ENCODE assay signal across 9 mouse cellular contexts in the genomic region with DNA sequence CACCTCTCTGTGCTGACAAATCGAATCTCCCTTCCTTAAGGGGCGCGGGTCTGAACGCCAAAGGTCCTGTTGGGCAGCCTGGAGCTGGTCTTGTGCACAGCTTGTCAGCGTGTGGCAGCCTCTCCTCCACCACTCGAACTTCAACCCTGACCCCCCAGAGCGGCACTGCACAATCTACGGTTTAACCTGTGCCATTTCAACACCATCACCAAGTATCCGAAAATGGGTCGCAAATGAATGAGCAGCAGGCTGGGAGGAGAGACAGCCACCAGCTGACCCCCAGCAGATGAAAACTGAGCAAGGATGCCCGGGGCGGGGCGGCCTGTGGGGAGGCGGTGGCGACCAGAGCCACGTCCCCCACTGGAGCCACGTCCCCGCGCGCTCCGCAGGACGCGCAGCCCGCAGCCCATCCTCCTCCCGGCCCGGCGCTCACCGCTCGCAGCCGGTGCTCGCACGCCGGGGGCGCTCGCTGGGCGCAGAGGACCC. TPM values are rescaled to one million over a fixed set of nuclear protein-coding genes. Genes with fewer than 3 reads are reported as not detected.
DNase-seq lines count a peak whose midpoint lies in the region; ATAC-seq and TF ChIP-seq lines count a peak whose summit lies in the region.
"Had no signal": no experiment of that assay in that cellular context is flagged by ENCODE, and none has a peak within 500 bp of the region (broad histone marks: within the 10 kb centered on the region; RNA-seq: fewer than 3 reads in every experiment).

No protein-coding gene starts in this region.

- H3K9ac ChIP-seq in forebrain, embryonic 16.5 days (replicated peaks; ENCODE audit: low read depth, low read length) = peak overlapping the region; percentile 66
- H3K9ac ChIP-seq in hindbrain, embryonic 11.5 days (ENCODE audit: low read depth, low read length) = peak overlapping the region; percentile 56
- peak overlapping the region; percentile 72 for H3K9ac ChIP-seq in stomach, postnatal 0 days (ENCODE audit: low read length)

- H3K4me1 ChIP-seq in forebrain, embryonic 16.5 days (replicated peaks; ENCODE audit: control insufficient read depth, insufficient read depth, low read length) = peaks cover 10% of the 10 kb centered on the region
- no peaks in the 10 kb centered on the region; the same call in 1 of the 2 replicates for H3K4me1 ChIP-seq in hindbrain, embryonic 11.5 days (replicated peaks; ENCODE audit: control insufficient read depth, insufficient read depth, low read length)
- no peaks in the 10 kb centered on the region; the same call in 1 of the 2 replicates for H3K4me1 ChIP-seq in stomach, postnatal 0 days (replicated peaks; ENCODE audit: control insufficient read depth, insufficient read depth)

- peak; percentile 9 to 23 for DNase-seq in layer of hippocampus, adult 18-20 months (ENCODE audit: low spot score in 2 of 2)
- no peak for DNase-seq in layer of hippocampus, adult 9-10 months (ENCODE audit: low spot score)
- peak; percentile 61 for DNase-seq in cerebellum, adult 11 months
- DNase-seq in hindbrain, embryonic 11.5 days (ENCODE audit: low spot score) = peak; percentile 66
- DNase-seq in left cerebral cortex, postnatal 25 days (ENCODE audit: low spot score in 2 of 2) = peak; percentile 22 to 30
- peak; percentile 66 for DNase-seq in stomach, postnatal 0 days (ENCODE audit: low spot score)

- H3K9me3 ChIP-seq in forebrain, embryonic 16.5 days (ENCODE audit: control insufficient read depth, low read length) = no peaks in the 10 kb centered on the region
- H3K9me3 ChIP-seq in hindbrain, embryonic 11.5 days (ENCODE audit: control insufficient read depth, low read length) = no peaks in the 10 kb centered on the region
- H3K9me3 ChIP-seq in stomach, postnatal 0 days (ENCODE audit: control insufficient read depth, low read length) = no peaks in the 10 kb centered on the region

- peak overlapping the region; percentile 73 for H3K4me3 ChIP-seq in forebrain, embryonic 16.5 days (replicated peaks; ENCODE audit: low read length)
- H3K4me3 ChIP-seq in hindbrain, embryonic 11.5 days (ENCODE audit: low read depth, low read length) = peak overlapping the region; percentile 63
- peak overlapping the region; percentile 31 for H3K4me3 ChIP-seq in macrophage (ENCODE audit: inconsistent target)
- peak overlapping the region; percentile 76 for H3K4me3 ChIP-seq in stomach, postnatal 0 days (ENCODE audit: low read depth, low read length)

- intact Hi-C loops in left cerebral cortex, postnatal 25 days (cut with DNase I) = no loop called here

- peaks cover 20% of the 10 kb centered on the region; the same call in 1 of the 2 replicates for H3K79me2 ChIP-seq in macrophage (ENCODE audit: inconsistent target)

- no peaks in the 10 kb centered on the region for H3K36me3 ChIP-seq in forebrain, embryonic 16.5 days (ENCODE audit: control insufficient read depth, insufficient read depth)
- H3K36me3 ChIP-seq in hindbrain, embryonic 11.5 days (ENCODE audit: control insufficient read depth, insufficient read depth, low read length) = no peaks in the 10 kb centered on the region
- H3K36me3 ChIP-seq in macrophage (ENCODE audit: inconsistent target) = no peaks in the 10 kb centered on the region
- no peaks in the 10 kb centered on the region for H3K36me3 ChIP-seq in stomach, postnatal 0 days (ENCODE audit: control insufficient read depth, insufficient read depth, low read length)

- peaks cover 11% of the 10 kb centered on the region for H3K27me3 ChIP-seq in forebrain, embryonic 16.5 days (replicated peaks; ENCODE audit: control insufficient read depth, insufficient read depth, low read length)
- H3K27me3 ChIP-seq in hindbrain, embryonic 11.5 days (ENCODE audit: control insufficient read depth, insufficient read depth, low read length) = peaks cover 23% of the 10 kb centered on the region
- no peaks in the 10 kb centered on the region for H3K27me3 ChIP-seq in stomach, postnatal 0 days (ENCODE audit: control insufficient read depth, insufficient read depth, low read length)

- under 1% methylated on average over 36 of the region's 36 CpGs for WGBS in forebrain, embryonic 16.5 days
- 0% methylated on average over 26 of the region's 36 CpGs for WGBS in hindbrain, embryonic 11.5 days
- 2% methylated on average over 24 of the region's 36 CpGs for WGBS in macrophage (ENCODE audit: missing documents)
- WGBS in stomach, postnatal 0 days = 0% methylated on average over 35 of the region's 36 CpGs

- peak overlapping the region; percentile 99 for H3K4me2 ChIP-seq in forebrain, embryonic 16.5 days (ENCODE audit: low read length)
- peak overlapping the region; percentile 96 for H3K4me2 ChIP-seq in hindbrain, embryonic 11.5 days (replicated peaks; ENCODE audit: low read depth, low read length)
- H3K4me2 ChIP-seq in stomach, postnatal 0 days (replicated peaks; ENCODE audit: low read depth) = peak overlapping the region; percentile 79

- TF ChIP-seq CTCF in stomach, postnatal 0 days (IDR thresholded peaks at IDR 0.05; ENCODE audit: low read depth) = peak; percentile 2; the same call in 1 of the 2 replicates

- peak; percentile 85 for ATAC-seq in forebrain, embryonic 16.5 days
- ATAC-seq in hindbrain, embryonic 11.5 days (ENCODE audit: low FRiP score) = peak; percentile 80
- peak; percentile 61 for ATAC-seq in stomach, postnatal 0 days (ENCODE audit: low FRiP score, low TSS enrichment)

- no peak for TF ChIP-seq EP300 in stomach, postnatal 0 days (optimal IDR thresholded peaks at IDR 0.05)

- H3K27ac ChIP-seq in forebrain, embryonic 16.5 days (ENCODE audit: low read length) = no peak overlapping the region
- H3K27ac ChIP-seq in hindbrain, embryonic 11.5 days (ENCODE audit: low read depth, low read length) = no peak overlapping the region
- H3K27ac ChIP-seq in macrophage = no peak overlapping the region
- H3K27ac ChIP-seq in stomach, postnatal 0 days (replicated peaks) = peak overlapping the region; percentile 91

RNA-seq across cellular contexts. Expression of gene Sgms2, which starts 1.5 kb away (rescaled TPM):
- 1 to 10 TPM; 1.7 to 2.2 TPM for total RNA-seq in layer of hippocampus, adult 18-20 months (2021)
- 1.0 and 1.3 TPM in 2 replicates for polyA plus RNA-seq in forebrain, embryonic 16.5 days (2015; fragmentation: Nextera tagmentation; extraction: Ambion mirVana)
- 1.0 and 2.0 TPM in 2 replicates for polyA plus RNA-seq in hindbrain, embryonic 11.5 days (2014; fragmentation: Nextera tagmentation; extraction: Ambion mirVana)
- 1 to 10 TPM; 2.0 TPM for total RNA-seq in left cerebral cortex, postnatal 25 days (2021)
- 10 to 100 TPM in 2 of 26 experiments, 1 to 10 TPM in 17, under 1 TPM in 7; 0.33 to 37.1 (median 2.0) TPM for total RNA-seq in macrophage (2018; cell fraction: chromatin; rRNA removed)
- total RNA-seq in macrophage (2018; cell fraction: cytosol; rRNA removed) = 10 to 100 TPM in 3 of 26 experiments, 1 to 10 TPM in 23; 1.7 to 30.2 (median 5.0) TPM
- total RNA-seq in macrophage (2018; cell fraction: nucleus; rRNA removed) = 10 to 100 TPM in 4 of 26 experiments, 1 to 10 TPM in 22; 2.0 to 44.6 (median 3.4) TPM
- 2.5 to 4.8 TPM (median 3.8 TPM) in 3 replicates for polyA plus RNA-seq in macrophage (2018)
- 9.1 and 10.8 TPM in 2 replicates for polyA plus RNA-seq in stomach, postnatal 0 days (2015; fragmentation: Nextera tagmentation; extraction: Ambion mirVana)
- total RNA-seq: MEL had no signal
